In the genomic region with DNA sequence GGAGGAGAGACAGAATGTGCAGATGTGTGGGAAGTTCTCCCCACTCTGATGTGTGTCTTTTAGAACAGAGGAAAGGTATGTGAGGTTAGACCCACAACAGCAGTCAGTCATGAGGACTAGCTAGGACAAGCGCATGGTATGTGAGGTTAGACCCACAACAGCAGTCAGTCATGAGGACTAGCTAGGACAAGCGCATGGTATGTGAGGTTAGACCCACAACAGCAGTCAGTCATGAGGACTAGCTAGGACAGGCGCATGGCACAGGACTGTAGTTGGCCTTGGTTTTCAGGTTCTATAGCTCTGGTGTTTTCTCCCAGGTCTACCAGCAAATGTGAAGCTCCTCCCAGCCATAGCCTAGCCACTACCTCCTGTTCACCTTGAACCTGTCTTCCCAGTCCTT, we compare ENCODE assay signal across 6 mouse cellular contexts.
DNase-seq lines count a peak whose midpoint lies in the region; ATAC-seq and TF ChIP-seq lines count a peak whose summit lies in the region.
"Not testable (repeated sequence)": the region's sequence is repeated elsewhere in the genome, so short reads cannot be mapped to it uniquely, and the experiment has no call there.

No protein-coding gene starts in this region.

- not testable (repeated sequence) for H3K4me2 ChIP-seq in intestine, embryonic 15.5 days (replicated peaks); kidney, postnatal 0 days (ENCODE audit: low read length); liver, embryonic 13.5 days; lung, embryonic 16.5 days (ENCODE audit: low read depth, low read length); midbrain, embryonic 16.5 days (ENCODE audit: low read length)

- H3K9me3 ChIP-seq in intestine, embryonic 15.5 days; kidney, postnatal 0 days (replicated peaks; ENCODE audit: low read length); liver, embryonic 13.5 days (replicated peaks); lung, embryonic 16.5 days (ENCODE audit: control insufficient read depth, low read length); midbrain, embryonic 16.5 days (replicated peaks; ENCODE audit: control insufficient read depth, low read length, poor library complexity, severe bottlenecking): not testable (repeated sequence)

- not testable (repeated sequence) for H3K27me3 ChIP-seq in intestine, embryonic 15.5 days (replicated peaks); kidney, postnatal 0 days (ENCODE audit: insufficient read depth, low read length); liver, embryonic 13.5 days; lung, embryonic 16.5 days (ENCODE audit: control insufficient read depth, insufficient read depth, low read depth, low read length); midbrain, embryonic 16.5 days (ENCODE audit: control insufficient read depth, insufficient read depth, low read depth, low read length)

- TF ChIP-seq CTCF in embryonic fibroblast, embryonic 13.5 days (IDR thresholded peaks at IDR 0.05; ENCODE audit: borderline replicate concordance, insufficient read depth, low read length); kidney, postnatal 0 days (IDR thresholded peaks at IDR 0.05; ENCODE audit: low read depth): not testable (repeated sequence)

- DNase-seq in kidney, postnatal 0 days (ENCODE audit: low spot score); liver, embryonic 13.5 days: not testable (repeated sequence)

- H3K36me3 ChIP-seq in intestine, embryonic 15.5 days; kidney, postnatal 0 days (ENCODE audit: insufficient read depth, low read length); liver, embryonic 13.5 days; lung, embryonic 16.5 days (ENCODE audit: control insufficient read depth, insufficient read depth, low read length): not testable (repeated sequence)
- peaks cover 11% of the 10 kb centered on the region for H3K36me3 ChIP-seq in midbrain, embryonic 16.5 days (ENCODE audit: control insufficient read depth, insufficient read depth, low read length)

- not testable (repeated sequence) for H3K9ac ChIP-seq in intestine, embryonic 15.5 days; kidney, postnatal 0 days (ENCODE audit: low read depth, low read length); liver, embryonic 13.5 days; lung, embryonic 16.5 days (ENCODE audit: low read length); midbrain, embryonic 16.5 days (ENCODE audit: low read depth, low read length)

- H3K27ac ChIP-seq in embryonic fibroblast, embryonic 13.5 days (ENCODE audit: insufficient read depth, low read length) = peak overlapping the region; percentile 90
- not testable (repeated sequence) for H3K27ac ChIP-seq in intestine, embryonic 15.5 days; kidney, postnatal 0 days; liver, embryonic 13.5 days; lung, embryonic 16.5 days (ENCODE audit: low read length); midbrain, embryonic 16.5 days (ENCODE audit: low read length)

- TF ChIP-seq POLR2A in embryonic fibroblast, embryonic 13.5 days (IDR thresholded peaks at IDR 0.05; ENCODE audit: low read depth, low read length) = not testable (repeated sequence)

- 0 out of 2 replicates have a peak, but pooled peaks have one; percentile 23 for ATAC-seq in intestine, embryonic 15.5 days
- ATAC-seq in kidney, postnatal 0 days (replicated peaks; ENCODE audit: low FRiP score, low read depth) = 0 out of 2 replicates have a peak, but pooled peaks have one; percentile 33
- ATAC-seq in liver, embryonic 13.5 days (ENCODE audit: low read depth) = peak; percentile 7; the same call in 1 of the 2 replicates
- ATAC-seq in lung, embryonic 16.5 days (ENCODE audit: low read depth) = peak; percentile 19; the same call in 1 of the 2 replicates
- 0 out of 2 replicates have a peak, but pooled peaks have one; percentile 39 for ATAC-seq in midbrain, embryonic 16.5 days

- H3K4me3 ChIP-seq in embryonic fibroblast, embryonic 13.5 days (ENCODE audit: insufficient read depth, low read length); intestine, embryonic 15.5 days (replicated peaks); kidney, postnatal 0 days (replicated peaks; ENCODE audit: low read depth, low read length); liver, embryonic 13.5 days (replicated peaks); lung, embryonic 16.5 days (ENCODE audit: low read length); midbrain, embryonic 16.5 days (ENCODE audit: low read depth, low read length): not testable (repeated sequence)

- peaks cover 18% of the 10 kb centered on the region for H3K4me1 ChIP-seq in embryonic fibroblast, embryonic 13.5 days (ENCODE audit: control insufficient read depth, insufficient read depth, low read length)
- H3K4me1 ChIP-seq in intestine, embryonic 15.5 days (replicated peaks); kidney, postnatal 0 days (replicated peaks; ENCODE audit: insufficient read depth, low read length); liver, embryonic 13.5 days (replicated peaks); lung, embryonic 16.5 days (replicated peaks; ENCODE audit: control insufficient read depth, insufficient read depth, low read length); midbrain, embryonic 16.5 days (ENCODE audit: control insufficient read depth, insufficient read depth, low read length): not testable (repeated sequence)

- 98% methylated on average over 3 of the region's 3 CpGs for WGBS in intestine, embryonic 15.5 days
- whole genome bisulfite sequencing in kidney, postnatal 0 days = 98% methylated on average over 3 of the region's 3 CpGs
- WGBS in liver, embryonic 13.5 days (ENCODE audit: insufficient replicate concordance) = 84% methylated on average over 3 of the region's 3 CpGs
- WGBS in lung, embryonic 16.5 days = 94% methylated on average over 3 of the region's 3 CpGs
- WGBS in midbrain, embryonic 16.5 days = 97% methylated on average over 3 of the region's 3 CpGs
